8 mouse cellular contexts compared by ENCODE assay signal in the genomic region with DNA sequence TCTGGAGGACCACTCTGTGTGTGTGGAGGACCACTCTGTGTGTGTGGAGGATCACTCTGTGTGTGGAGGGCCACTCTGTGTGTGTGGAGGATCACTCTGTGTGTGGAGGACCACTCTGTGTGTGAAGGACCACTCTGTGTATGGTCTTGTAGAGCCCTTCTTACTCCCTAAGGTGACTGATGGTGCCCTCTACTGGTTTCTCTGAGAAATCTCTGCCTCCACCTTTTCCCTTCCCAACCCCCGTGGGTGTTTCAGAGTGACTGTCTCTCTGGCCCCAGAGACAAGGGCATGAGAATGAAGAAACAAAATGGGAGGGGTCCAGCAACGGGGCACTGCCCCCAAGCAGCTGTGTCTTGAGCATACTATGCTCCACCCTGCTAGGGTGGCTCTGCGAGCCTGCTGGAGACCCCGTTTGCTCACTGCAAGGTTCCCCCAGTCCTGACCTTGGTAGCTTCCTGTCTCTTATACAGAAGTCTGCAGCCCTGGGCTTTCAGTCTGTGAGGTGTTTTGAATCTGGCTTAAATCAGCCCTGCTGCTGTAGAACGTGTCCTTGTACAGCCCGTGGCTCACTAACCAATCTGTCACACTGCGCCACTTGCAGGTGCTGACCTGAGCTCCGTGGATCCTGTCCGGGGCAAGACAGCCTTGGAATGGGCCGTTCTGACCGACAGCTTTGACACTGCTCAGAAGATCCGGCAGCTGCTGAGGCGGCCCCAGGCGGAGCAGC. TPM values are rescaled to one million over a fixed set of nuclear protein-coding genes. Genes with fewer than 3 reads are reported as not detected.
DNase-seq lines count a peak whose midpoint lies in the region; ATAC-seq and TF ChIP-seq lines count a peak whose summit lies in the region.
"Had no signal": no experiment of that assay in that cellular context is flagged by ENCODE, and none has a peak within 500 bp of the region (broad histone marks: within the 10 kb centered on the region; RNA-seq: fewer than 3 reads in every experiment).

No protein-coding gene starts in this region.

- H3K4me2 ChIP-seq in intestine, embryonic 16.5 days (ENCODE audit: low read depth, low read length), result no peak overlapping the region
- H3K4me2 ChIP-seq in intestine, embryonic 15.5 days (replicated peaks), result no peak overlapping the region
- H3K4me2 ChIP-seq: heart, embryonic 13.5 days had no signal

- peak; percentile 60 for TF ChIP-seq CTCF in E14TG2a.4 (conservative IDR thresholded peaks at IDR 0.05; ENCODE audit: low read length)

- no peaks in the 10 kb centered on the region for H3K27me3 ChIP-seq in intestine, embryonic 16.5 days (replicated peaks; ENCODE audit: control insufficient read depth, insufficient read depth, low read length)
- H3K27me3 ChIP-seq in intestine, embryonic 15.5 days (replicated peaks), result no peaks in the 10 kb centered on the region
- H3K27me3 ChIP-seq in E14TG2a.4 (ENCODE audit: insufficient read depth, low read length), result peaks cover 14% of the 10 kb centered on the region
- H3K27me3 ChIP-seq: heart, embryonic 13.5 days had no signal

- 53% methylated on average over 14 of the region's 14 CpGs for WGBS in intestine, embryonic 16.5 days
- 52% methylated on average over 14 of the region's 14 CpGs for WGBS in intestine, embryonic 15.5 days

- H3K9ac ChIP-seq in intestine, embryonic 16.5 days (ENCODE audit: low read depth, low read length), result peak overlapping the region; percentile 23; the same call in 1 of the 2 replicates
- H3K9ac ChIP-seq in intestine, embryonic 15.5 days, result no peak overlapping the region
- H3K9ac ChIP-seq: heart, embryonic 13.5 days had no signal

- peak; percentile 78 for DNase-seq in R1 (ENCODE audit: low read depth, low spot score)
- peak; percentile 73 for DNase-seq in lung, postnatal 10 days
- DNase-seq in Muller cell, postnatal 12 days (ENCODE audit: inconsistent ontology term), result no peak
- DNase-seq in right cerebral cortex, adult 18-20 months, result no peak

- peaks cover 4% of the 10 kb centered on the region; the same call in 1 of the 2 replicates for H3K9me3 ChIP-seq in intestine, embryonic 16.5 days (ENCODE audit: control insufficient read depth, low read length)
- H3K9me3 ChIP-seq in intestine, embryonic 15.5 days, result no peaks in the 10 kb centered on the region
- peaks cover 4% of the 10 kb centered on the region; the same call in 1 of the 2 replicates for H3K9me3 ChIP-seq in E14TG2a.4 (ENCODE audit: low read length)

- peak; percentile 29; the same call in 1 of the 2 replicates for ATAC-seq in intestine, embryonic 16.5 days
- ATAC-seq in intestine, embryonic 15.5 days, result no peak

- no peaks in the 10 kb centered on the region for H3K36me3 ChIP-seq in intestine, embryonic 16.5 days (ENCODE audit: control insufficient read depth, insufficient read depth, low read length)
- H3K36me3 ChIP-seq in intestine, embryonic 15.5 days, result no peaks in the 10 kb centered on the region
- no peaks in the 10 kb centered on the region for H3K36me3 ChIP-seq in E14TG2a.4 (ENCODE audit: insufficient read depth, low read length)
- H3K36me3 ChIP-seq: heart, embryonic 13.5 days had no signal

- peaks cover 14% of the 10 kb centered on the region for H3K4me1 ChIP-seq in intestine, embryonic 16.5 days (ENCODE audit: control insufficient read depth, insufficient read depth, low read length)
- H3K4me1 ChIP-seq in intestine, embryonic 15.5 days (replicated peaks), result peaks cover 10% of the 10 kb centered on the region
- H3K4me1 ChIP-seq in E14TG2a.4 (replicated peaks; ENCODE audit: low read depth, low read length), result peaks cover 36% of the 10 kb centered on the region

- H3K4me3 ChIP-seq in intestine, embryonic 16.5 days (ENCODE audit: low read length), result no peak overlapping the region
- no peak overlapping the region for H3K4me3 ChIP-seq in intestine, embryonic 15.5 days (replicated peaks)
- H3K4me3 ChIP-seq in E14TG2a.4 (replicated peaks; ENCODE audit: low read length), result peak overlapping the region; percentile 48
- H3K4me3 ChIP-seq: heart, embryonic 13.5 days had no signal

- no peak overlapping the region for H3K27ac ChIP-seq in intestine, embryonic 16.5 days (ENCODE audit: low read length)
- no peak overlapping the region for H3K27ac ChIP-seq in intestine, embryonic 15.5 days
- H3K27ac ChIP-seq: heart, embryonic 13.5 days had no signal

RNA-seq across cellular contexts. Expression of a gene that starts 3.0 kb away (rescaled TPM):
- not detected in 2 replicates for polyA plus RNA-seq in intestine, embryonic 16.5 days (2015; fragmentation: Nextera tagmentation; extraction: Ambion mirVana)
- polyA plus RNA-seq in intestine, embryonic 15.5 days (2015; fragmentation: Nextera tagmentation; extraction: Ambion mirVana), result not detected in 2 replicates
- polyA plus RNA-seq: heart, embryonic 13.5 days had no signal

RNA-seq across cellular contexts. Expression of a gene that starts 9.8 kb away (rescaled TPM):
- 31.2 and 31.9 TPM in 2 replicates for polyA plus RNA-seq in intestine, embryonic 16.5 days (2015; fragmentation: Nextera tagmentation; extraction: Ambion mirVana)
- 27.3 and 27.6 TPM in 2 replicates for polyA plus RNA-seq in intestine, embryonic 15.5 days (2015; fragmentation: Nextera tagmentation; extraction: Ambion mirVana)

RNA-seq across cellular contexts. Expression of a gene that starts 40.2 kb away (rescaled TPM):
- 0.12 TPM in 2 replicates for polyA plus RNA-seq in intestine, embryonic 16.5 days (2015; fragmentation: Nextera tagmentation; extraction: Ambion mirVana)
- polyA plus RNA-seq in intestine, embryonic 15.5 days (2015; fragmentation: Nextera tagmentation; extraction: Ambion mirVana), result 0.18 and 0.19 TPM in 2 replicates

RNA-seq across cellular contexts. Expression of a gene that starts 55.3 kb away (rescaled TPM):
- polyA plus RNA-seq in intestine, embryonic 16.5 days (2015; fragmentation: Nextera tagmentation; extraction: Ambion mirVana), result 10.4 and 11.0 TPM in 2 replicates
- polyA plus RNA-seq in intestine, embryonic 15.5 days (2015; fragmentation: Nextera tagmentation; extraction: Ambion mirVana), result 9.1 and 9.3 TPM in 2 replicates

Comparison
In these comparisons a context has a peak if more than half of its experiments do, and no peak if none do; other contexts are left out.
1. DNase-seq: peak in R1 (single experiment) and lung, postnatal 10 days (single experiment); none in Muller cell, postnatal 12 days (single experiment) and right cerebral cortex, adult 18-20 months (single experiment).